Mouse (Mus musculus) small intestine, adult 2 months (tissue): ENCODE data around the gene Rdh13. TPM values are rescaled to one million over a fixed set of nuclear protein-coding genes. Genes with fewer than 3 reads are reported as not detected.

Experiments
- H3K27ac ChIP-seq: fragments of 200-500 bp; 2 replicates; pipeline ENCODE4 v1.5.1; 2012; ENCODE audit warnings: low read depth, low read length, control low read depth, inconsistent platforms; ENCODE audit not compliant: insufficient read depth
- H3K27me3 ChIP-seq: fragments of 200-500 bp; 2 replicates; pipeline ENCODE4 v1.6.1; 2012; ENCODE audit warnings: mild to moderate bottlenecking, moderate library complexity, low read length, inconsistent platforms; ENCODE audit not compliant: control insufficient read depth, insufficient read depth
- H3K36me3 ChIP-seq: fragments of 200-500 bp; 2 replicates; pipeline ENCODE4 v1.6.1; 2012; ENCODE audit warnings: mild to moderate bottlenecking, low read length, control low read depth, inconsistent platforms; ENCODE audit not compliant: control insufficient read depth, insufficient read depth
- H3K4me1 ChIP-seq: fragments of 200-500 bp; 2 replicates; pipeline ENCODE4 v1.6.1; 2012; ENCODE audit warnings: low read length, inconsistent platforms, mixed read lengths; ENCODE audit not compliant: control insufficient read depth, insufficient read depth, insufficient read length
- H3K4me3 ChIP-seq: fragments of 200-500 bp; 2 replicates; pipeline ENCODE4 v1.5.1; 2012; ENCODE audit warnings: low read depth, mild to moderate bottlenecking, control low read depth, inconsistent platforms, low read length, moderate library complexity
- CTCF ChIP-seq: fragments of 200-500 bp; IDR thresholded peaks from 2 replicates; pipeline ENCODE4 v1.5.1; 2012; ENCODE audit warnings: low read depth, mild to moderate bottlenecking, control low read depth, inconsistent platforms, low read length, moderate library complexity, mixed read lengths; ENCODE audit not compliant: insufficient replicate concordance, insufficient read length; ENCODE audit errors: extremely low read depth
- POLR2A ChIP-seq: fragments of 200-500 bp; IDR thresholded peaks from 2 replicates; pipeline ENCODE4 v1.6.1; 2012; ENCODE audit warnings: low read depth, mild to moderate bottlenecking, control low read depth, inconsistent platforms, low read length, moderate library complexity
- WGBS: fragments of 180-500 bp; shearing (Covaris S2); methylation state at CpG from one replicate; pipeline ENCODE4 v1.1.7; 2018; 5-methylcytosine and 5-hydroxymethylcytosine counted together
- polyA plus RNA-seq: library from polyadenylated mRNA; depleted of rRNA; stranded (reverse); fragments of >200 nt; gene quantifications from 2 replicates; pipeline ENCODE4 v1.2.3, GENCODE M21; 2012

The Rdh13 gene
- polyA plus RNA-seq, 1 experiment, result 9.9 TPM

DNA sequence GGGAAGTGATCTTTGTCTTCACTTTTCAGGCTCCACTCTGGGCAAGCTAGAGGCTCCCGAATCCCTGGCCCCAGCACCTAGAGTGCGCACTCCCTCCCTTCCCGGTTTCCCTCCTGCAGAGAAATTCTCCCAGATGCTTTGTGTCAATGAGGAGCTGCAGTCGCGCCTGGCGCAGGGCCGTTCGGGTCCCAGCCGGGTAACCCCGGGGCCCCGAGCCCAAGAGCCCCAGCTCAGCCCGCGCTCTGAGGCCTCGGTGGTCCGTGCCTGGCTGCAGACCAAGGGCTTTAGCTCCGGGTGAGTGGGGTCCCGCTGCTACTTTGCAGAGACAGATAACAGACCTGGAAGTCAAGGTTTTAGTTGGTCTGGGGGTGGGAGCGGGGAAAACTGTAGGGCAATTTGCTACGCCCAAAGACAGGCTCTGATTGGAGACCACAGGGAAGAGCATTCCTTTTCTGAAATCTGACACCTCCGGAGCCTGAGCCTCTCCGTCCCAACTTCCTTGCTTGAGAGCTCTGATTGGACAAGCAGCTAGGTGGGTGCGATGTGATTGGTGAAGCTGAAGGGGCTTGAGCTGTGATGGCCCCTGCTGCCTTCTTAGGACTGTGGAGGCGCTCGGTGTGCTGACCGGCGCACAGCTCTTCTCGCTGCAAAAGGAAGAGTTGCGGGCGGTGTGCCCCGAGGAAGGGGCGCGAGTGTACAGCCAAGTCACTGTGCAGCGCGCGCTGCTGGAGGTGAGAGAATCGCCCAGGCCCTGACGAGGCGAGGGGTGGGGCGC lies 32.8 kb upstream of the Rdh13 start:
- peaks cover 16% of the 10 kb centered on the region for H3K36me3 ChIP-seq
- peak overlapping the region; percentile 54 for H3K27ac ChIP-seq
- H3K27me3 ChIP-seq, result peaks cover 13% of the 10 kb centered on the region; the same call in 1 of the 2 replicates
- 1% methylated on average over 39 of the region's 39 CpGs for WGBS
- peak overlapping the region; percentile 60 for H3K4me3 ChIP-seq
- peaks cover 2% of the 10 kb centered on the region; the same call in 1 of the 2 replicates for H3K4me1 ChIP-seq
- no peak for TF ChIP-seq CTCF
- peak; percentile 47; the same call in 1 of the 2 replicates for TF ChIP-seq POLR2A

DNA sequence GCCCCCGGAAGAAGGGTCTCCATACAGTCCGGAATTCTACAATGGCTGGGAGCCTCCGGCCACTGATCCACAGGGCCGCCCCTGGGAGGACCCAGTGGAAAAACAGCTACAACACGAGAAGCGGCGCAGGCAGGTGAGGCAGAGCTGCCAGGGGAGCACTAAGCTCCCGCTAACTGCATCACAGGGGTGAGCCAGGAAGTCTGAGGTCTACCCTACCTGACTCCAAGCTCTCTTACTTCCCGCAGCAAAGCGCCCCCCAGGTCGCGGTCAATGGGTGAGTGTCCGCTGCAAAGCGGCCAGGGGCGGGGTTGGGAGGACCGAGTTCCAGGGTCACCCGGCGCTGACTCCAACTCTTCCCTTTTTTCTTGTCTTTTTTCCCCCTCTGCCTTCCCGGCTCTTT lies 28.5 kb upstream of the Rdh13 start:
- H3K27ac ChIP-seq, result no peak overlapping the region
- TF ChIP-seq CTCF, result no peak
- TF ChIP-seq POLR2A, result no peak
- WGBS, result 24% methylated on average over 19 of the region's 19 CpGs
- no peaks in the 10 kb centered on the region for H3K36me3 ChIP-seq
- peaks cover 13% of the 10 kb centered on the region; the same call in 1 of the 2 replicates for H3K27me3 ChIP-seq
- H3K4me1 ChIP-seq, result peaks cover 5% of the 10 kb centered on the region
- no peak overlapping the region for H3K4me3 ChIP-seq

DNA sequence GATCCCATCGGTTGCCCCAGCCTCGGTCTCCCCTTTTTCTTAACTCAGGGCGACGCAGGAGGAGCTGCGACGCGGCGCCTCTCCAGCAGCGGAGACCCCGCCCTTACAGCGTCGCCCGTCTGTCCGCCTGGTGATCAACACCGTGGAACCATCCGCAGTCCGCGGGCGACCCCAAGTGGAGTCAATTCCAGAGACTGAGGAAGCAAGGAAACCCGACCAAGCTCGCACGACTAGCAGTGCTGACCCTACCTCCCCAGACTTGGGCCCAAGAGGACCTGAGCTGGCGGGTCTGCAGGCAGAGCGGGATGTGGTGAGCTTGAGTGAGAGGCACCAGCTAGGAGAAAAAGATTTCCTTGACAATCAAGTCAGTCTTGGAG lies 25.7 kb upstream of the Rdh13 start:
- Histone ChIP-seq H3K36me3 (no peaks in the 10 kb centered on the region), H3K4me3 (peak overlapping the region; percentile 65), H3K27me3 (peaks cover 5% of the 10 kb centered on the region; the same call in 1 of the 2 replicates), H3K27ac (no peak overlapping the region), H3K4me1 (peaks cover 2% of the 10 kb centered on the region)
- WGBS, result 1% methylated on average over 24 of the region's 24 CpGs
- no peak for TF ChIP-seq POLR2A
- TF ChIP-seq CTCF, result peak; percentile 58

DNA sequence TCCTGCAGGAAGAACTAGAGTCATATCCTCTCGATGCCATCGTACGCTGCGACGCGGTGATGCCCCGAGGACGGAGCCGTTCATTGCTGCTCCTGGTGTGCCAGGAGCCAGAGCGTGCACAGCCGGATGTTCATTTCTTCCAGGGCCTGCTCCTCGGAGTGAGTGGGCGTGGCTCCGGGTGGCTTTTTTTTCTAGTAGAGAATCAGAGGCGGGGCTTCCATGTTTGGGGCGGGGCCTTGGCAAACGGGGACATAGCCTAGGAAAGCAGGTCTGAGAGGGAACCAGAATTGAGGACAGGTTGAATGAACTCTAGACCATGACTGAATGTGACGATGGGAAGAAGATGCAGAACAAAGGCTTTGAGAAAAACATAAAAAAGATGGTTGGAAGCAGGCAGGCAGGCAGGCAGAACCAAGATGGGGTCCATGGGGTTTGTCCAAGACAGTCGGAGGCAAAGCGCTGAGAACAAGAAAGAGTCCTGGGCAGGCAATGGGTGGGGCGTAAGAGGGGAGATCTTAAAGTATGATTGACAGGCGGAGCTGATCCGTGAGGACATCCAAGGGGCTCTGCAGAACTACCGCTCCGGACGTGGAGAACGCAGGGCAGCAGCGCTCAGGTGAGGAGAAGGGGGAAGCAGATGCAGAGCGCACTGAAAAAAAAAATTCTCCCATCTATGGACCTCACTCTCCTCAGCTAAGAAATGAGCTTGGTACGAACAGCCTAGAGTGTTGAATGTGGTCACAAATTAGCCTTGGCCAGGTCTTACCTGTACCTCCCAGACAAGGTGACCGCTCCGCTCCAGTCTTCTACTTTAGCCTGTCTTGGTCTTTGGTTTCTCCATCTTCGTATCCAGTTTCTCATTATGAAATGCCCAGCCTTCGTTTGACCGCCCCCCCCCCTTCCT lies 25.1 kb upstream of the Rdh13 start:
- no peaks in the 10 kb centered on the region for H3K36me3 ChIP-seq
- H3K27ac ChIP-seq, result no peak overlapping the region
- H3K4me1 ChIP-seq, result peaks cover 2% of the 10 kb centered on the region
- 3% methylated on average over 35 of the region's 35 CpGs for WGBS
- TF ChIP-seq POLR2A (no peak), CTCF (no peak; the same call in 1 of the 2 replicates)
- H3K4me3 ChIP-seq, result peak overlapping the region; percentile 65
- peaks cover 5% of the 10 kb centered on the region; the same call in 1 of the 2 replicates for H3K27me3 ChIP-seq

DNA sequence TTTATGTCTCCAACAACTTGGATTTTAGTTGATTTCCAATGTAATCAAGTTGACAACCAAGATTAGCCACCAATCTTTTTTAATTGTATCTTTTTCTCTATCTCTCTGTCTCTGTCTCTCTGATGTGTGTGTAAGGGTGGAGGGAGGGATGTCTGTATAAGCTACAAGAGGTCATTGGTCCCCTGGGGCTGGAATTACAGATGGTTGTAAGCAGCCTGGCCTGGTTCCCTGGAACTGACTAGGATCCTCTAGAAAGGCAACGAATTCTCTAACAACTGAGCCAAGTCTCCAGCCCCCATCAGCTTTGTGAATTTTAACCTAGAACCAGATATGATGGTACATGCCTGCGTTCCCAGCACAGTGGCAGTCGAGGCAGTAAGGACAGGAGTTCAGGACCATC lies 22.4 kb upstream of the Rdh13 start:
- TF ChIP-seq POLR2A, result no peak
- WGBS, result 73% methylated on average over 3 of the region's 3 CpGs
- Histone ChIP-seq H3K27ac (no peak overlapping the region), H3K4me3 (no peak overlapping the region), H3K4me1 (peaks cover 7% of the 10 kb centered on the region), H3K36me3 (no peaks in the 10 kb centered on the region), H3K27me3 (no peaks in the 10 kb centered on the region)

DNA sequence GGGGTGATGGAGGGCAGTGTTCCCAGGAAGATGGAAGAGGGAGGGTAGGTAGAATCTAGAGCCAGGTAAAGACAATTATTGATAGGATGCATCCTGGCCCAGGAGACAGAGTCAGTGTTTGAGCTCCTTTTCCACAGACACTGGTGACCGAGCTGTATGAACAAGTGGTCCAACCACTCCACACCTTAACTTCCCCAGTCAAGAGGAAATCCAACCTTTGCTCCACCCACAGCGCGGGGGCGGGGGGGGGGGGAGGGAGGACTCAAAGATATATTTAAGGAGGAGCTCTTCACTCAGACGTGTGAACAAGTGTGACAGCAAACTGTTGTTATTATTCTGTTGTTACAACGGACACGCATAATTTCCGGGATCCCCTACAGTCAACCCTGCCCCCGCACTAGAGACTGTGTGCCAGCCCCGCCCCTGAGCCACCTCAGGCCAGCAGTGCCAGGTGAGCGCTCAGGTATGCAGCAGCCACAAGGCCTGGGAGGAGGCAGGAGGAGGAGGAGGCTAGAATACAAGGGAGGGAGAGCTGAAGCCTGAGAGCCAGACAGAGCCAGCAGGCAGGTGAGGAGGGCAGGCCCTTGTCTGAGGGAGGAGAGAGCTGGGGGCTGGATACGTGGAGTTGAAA lies 18.9 kb upstream of the Rdh13 start:
- TF ChIP-seq POLR2A, result no peak
- no peak for TF ChIP-seq CTCF
- Histone ChIP-seq H3K4me1 (peaks cover 4% of the 10 kb centered on the region; the same call in 1 of the 2 replicates), H3K27ac (no peak overlapping the region), H3K4me3 (peak overlapping the region; percentile 23; the same call in 1 of the 2 replicates), H3K27me3 (no peaks in the 10 kb centered on the region), H3K36me3 (no peaks in the 10 kb centered on the region)
- WGBS, result 3% methylated on average over 12 of the region's 12 CpGs
